8 mouse cellular contexts compared by ENCODE assay signal in the genomic region with DNA sequence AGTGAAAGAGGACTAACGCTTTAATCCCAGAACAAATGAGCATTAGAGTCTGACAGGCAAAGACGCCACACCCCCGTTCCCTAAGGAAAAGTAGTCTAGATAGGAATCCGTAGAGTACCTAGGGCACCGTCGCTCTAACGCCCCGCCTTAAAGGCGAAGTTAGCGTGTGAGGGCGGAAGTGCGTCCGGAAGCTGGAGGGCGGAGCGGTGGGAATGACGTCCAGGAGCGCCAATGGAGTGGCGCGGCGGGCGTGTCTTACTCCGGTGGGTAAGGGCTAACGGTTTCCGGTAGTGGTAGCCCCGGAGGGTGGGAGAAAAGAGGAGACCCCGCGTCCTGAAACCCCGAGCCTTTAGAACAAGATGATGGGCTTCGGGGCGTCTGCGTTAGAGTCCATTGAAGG. TPM values are rescaled to one million over a fixed set of nuclear protein-coding genes. Genes with fewer than 3 reads are reported as not detected.
DNase-seq lines count a peak whose midpoint lies in the region; ATAC-seq and TF ChIP-seq lines count a peak whose summit lies in the region.

TSS of gene Ppp1r35 (plus strand) at position 215 of the 400 bp plus-strand sequence.

- peak; percentile 92 for DNase-seq in Patski (ENCODE audit: low read depth, low spot score)
- peak; percentile 98 for DNase-seq in cerebellum, postnatal 14 days
- peak; percentile 93 to 95 for DNase-seq in frontal cortex, postnatal 14 days (ENCODE audit: low spot score in 2 of 2)
- DNase-seq in layer of hippocampus, postnatal 25 days (ENCODE audit: extremely low spot score in 1 of 2, low spot score in 1 of 2), result peak; percentile 87 to 96
- DNase-seq in lung, postnatal 25 days (ENCODE audit: low spot score), result peak; percentile 96
- peak; percentile 99 for DNase-seq in retina, embryonic 14.5 days (ENCODE audit: low spot score)
- peak; percentile 96 for DNase-seq in thymus, postnatal 4 days

- TF ChIP-seq CTCF in Patski (IDR thresholded peaks at IDR 0.05), result no peak

- H3K4me1 ChIP-seq in hindbrain, embryonic 13.5 days (replicated peaks), result peaks cover 51% of the 10 kb centered on the region

- peak within 1 kb of the TSS; percentile 97 for H3K4me2 ChIP-seq in hindbrain, embryonic 13.5 days

- H3K9ac ChIP-seq in hindbrain, embryonic 13.5 days, result peak within 1 kb of the TSS; percentile 99

- CTCF ChIA-PET in Patski (lab: Charles Lee), result interaction anchor here (1.0 kb wide), 1 partner anchor 14 kb away, joined by 3 read pairs; no protein-coding TSS in a partner anchor

- H3K9me3 ChIP-seq in hindbrain, embryonic 13.5 days, result no peaks in the 10 kb centered on the region

- in situ Hi-C loops in Patski (cut with MboI; ENCODE audit: low pct_unique_long_range_greater_than_20kb), result loop anchor here (25.0 kb wide), 1 partner anchor 1234 kb away; no protein-coding TSS in a partner anchor

- H3K4me3 ChIP-seq in hindbrain, embryonic 13.5 days, result peak within 1 kb of the TSS; percentile 98

- under 1% methylated on average over 31 of the region's 31 CpGs for WGBS in hindbrain, embryonic 13.5 days

- peak within 1 kb of the TSS; percentile 95 for H3K27ac ChIP-seq in hindbrain, embryonic 13.5 days

- no peaks in the 10 kb centered on the region for H3K27me3 ChIP-seq in Patski
- no peaks in the 10 kb centered on the region for H3K27me3 ChIP-seq in hindbrain, embryonic 13.5 days

- POLR2A ChIA-PET in Patski (lab: Charles Lee), result interaction anchor here (0.7 kb wide), 1 partner anchor 121 kb away, joined by 3 read pairs; no protein-coding TSS in a partner anchor

- peak; percentile 89 for ATAC-seq in Patski
- peak; percentile 96 for ATAC-seq in hindbrain, embryonic 13.5 days (ENCODE audit: low FRiP score)

- H3K36me3 ChIP-seq in hindbrain, embryonic 13.5 days, result peaks cover 34% of the 10 kb centered on the region

RNA-seq across cellular contexts. Expression of gene Ppp1r35, which starts in this region (rescaled TPM):
- 36.7 TPM for polyA plus RNA-seq in Patski (2021)
- polyA plus RNA-seq in hindbrain, embryonic 13.5 days (2015; fragmentation: Nextera tagmentation; extraction: Ambion mirVana), result 40.6 and 44.1 TPM in 2 replicates
- total RNA-seq in layer of hippocampus, postnatal 25 days (2021), result 10 to 100 TPM; 24.7 to 26.2 TPM

Comparison
In these comparisons a context has a peak if more than half of its experiments do, and no peak if none do; other contexts are left out.
1. Peak in every context shown above with its lines: DNase-seq, ATAC-seq, H3K4me3 ChIP-seq and H3K27ac ChIP-seq.